Mouse (Mus musculus): Measurements from ENCODE around the gene Cdr2l. TPM values are rescaled to one million over a fixed set of nuclear protein-coding genes. Genes with fewer than 3 reads are reported as not detected.
A peak's percentile ranks its signal among the peaks of the same experiment; 100 is the strongest.
"Not testable (repeated sequence)": the region's sequence is repeated elsewhere in the genome, so short reads cannot be mapped to it uniquely, and the experiment has no call there.

Gene Cdr2l
- total RNA-seq, 2 experiments from 2014 or later = not detected

GRCm38 (mm10) chr11:115367395-115367944, 14.2 kb upstream of the Cdr2l start, which contains the start of gene Hid1:
Hid1 (minus strand) TSS chr11:115367756.
- peak; percentile 81 for ATAC-seq (replicated peaks; ENCODE audit: low FRiP score, poor library complexity, severe bottlenecking)

- ATAC-seq (replicated peaks; ENCODE audit: low FRiP score, poor library complexity, severe bottlenecking) = no peak
Observed at GRCm38 (mm10) chr11:115370368-115370767, 11.3 kb upstream of the Cdr2l start.

- no peak for ATAC-seq (replicated peaks; ENCODE audit: low FRiP score, poor library complexity, severe bottlenecking)
Observed at GRCm38 (mm10) chr11:115371354-115371753, 10.4 kb upstream of the Cdr2l start.

GRCm38 (mm10) chr11:115372015-115372414, 9.7 kb upstream of the Cdr2l start:
- ATAC-seq (replicated peaks; ENCODE audit: low FRiP score, poor library complexity, severe bottlenecking) = no peak

GRCm38 (mm10) chr11:115372737-115373136, 9.0 kb upstream of the Cdr2l start:
- ATAC-seq (replicated peaks; ENCODE audit: low FRiP score, poor library complexity, severe bottlenecking) = no peak

- ATAC-seq (replicated peaks; ENCODE audit: low FRiP score, poor library complexity, severe bottlenecking) = no peak
Observed at GRCm38 (mm10) chr11:115373805-115374694, 7.7 kb upstream of the Cdr2l start.

GRCm38 (mm10) chr11:115374695-115375425, 6.9 kb upstream of the Cdr2l start:
- no peak for ATAC-seq (replicated peaks; ENCODE audit: low FRiP score, poor library complexity, severe bottlenecking)

- no peak for ATAC-seq (replicated peaks; ENCODE audit: low FRiP score, poor library complexity, severe bottlenecking)
Observed at GRCm38 (mm10) chr11:115376722-115377121, 5.0 kb upstream of the Cdr2l start.

- ATAC-seq (replicated peaks; ENCODE audit: low FRiP score, poor library complexity, severe bottlenecking) = no peak
Observed at GRCm38 (mm10) chr11:115377254-115377653, 4.5 kb upstream of the Cdr2l start.

GRCm38 (mm10) chr11:115377854-115378253, 3.9 kb upstream of the Cdr2l start:
- no peak for ATAC-seq (replicated peaks; ENCODE audit: low FRiP score, poor library complexity, severe bottlenecking)

GRCm38 (mm10) chr11:115381276-115381675, 440 bp upstream of the Cdr2l start:
- no peak for ATAC-seq (replicated peaks; ENCODE audit: low FRiP score, poor library complexity, severe bottlenecking)

GRCm38 (mm10) chr11:115382891-115383290, 1.2 kb downstream of the Cdr2l start:
- ATAC-seq (replicated peaks; ENCODE audit: low FRiP score, poor library complexity, severe bottlenecking) = no peak

GRCm38 (mm10) chr11:115383701-115384474, 2.2 kb downstream of the Cdr2l start:
- ATAC-seq (replicated peaks; ENCODE audit: low FRiP score, poor library complexity, severe bottlenecking) = no peak

GRCm38 (mm10) chr11:115384587-115384986, 2.9 kb downstream of the Cdr2l start:
- no peak for ATAC-seq (replicated peaks; ENCODE audit: low FRiP score, poor library complexity, severe bottlenecking)

GRCm38 (mm10) chr11:115386859-115387258, 5.1 kb downstream of the Cdr2l start:
- not testable (repeated sequence) for ATAC-seq (replicated peaks; ENCODE audit: low FRiP score, poor library complexity, severe bottlenecking)

- no peak for ATAC-seq (replicated peaks; ENCODE audit: low FRiP score, poor library complexity, severe bottlenecking)
Observed at GRCm38 (mm10) chr11:115391358-115391757, 9.6 kb downstream of the Cdr2l start.

- ATAC-seq (replicated peaks; ENCODE audit: low FRiP score, poor library complexity, severe bottlenecking) = no peak
Observed at GRCm38 (mm10) chr11:115393721-115394325, 12.1 kb downstream of the Cdr2l start.

- ATAC-seq (replicated peaks; ENCODE audit: low FRiP score, poor library complexity, severe bottlenecking) = no peak
Observed at GRCm38 (mm10) chr11:115398085-115398484, 16.4 kb downstream of the Cdr2l start.

- no peak for ATAC-seq (replicated peaks; ENCODE audit: low FRiP score, poor library complexity, severe bottlenecking)
Observed at GRCm38 (mm10) chr11:115400126-115400525, 18.4 kb downstream of the Cdr2l start.

Data from erythroblast, adult 5-6 weeks (primary cell).